Mouse (Mus musculus): Measurements from ENCODE around the gene Sbpl.

Gene Sbpl

DNA sequence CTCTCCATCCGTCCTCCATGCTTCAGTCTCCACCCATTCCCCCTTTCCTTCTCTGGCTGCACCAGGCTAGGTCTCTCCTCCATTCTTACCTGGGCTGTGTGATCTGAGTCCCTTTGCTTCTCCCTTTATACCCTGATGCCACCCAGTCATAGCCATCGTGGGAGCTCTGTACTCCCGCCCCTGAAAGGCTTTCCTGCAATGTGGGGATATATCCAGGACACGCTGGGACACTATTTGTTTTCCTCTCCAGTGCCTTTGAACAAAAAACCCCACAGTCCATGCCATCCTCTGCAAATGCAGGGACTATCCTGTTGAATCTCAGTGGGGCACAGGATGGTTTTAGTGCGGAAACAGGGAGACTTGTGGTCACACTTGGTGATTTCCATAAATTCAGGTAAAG, at the start of gene Sbpl:
Sbpl (minus strand) TSS at position 101 of the 400 bp plus-strand sequence.
- DNase-seq = no peak

DNA sequence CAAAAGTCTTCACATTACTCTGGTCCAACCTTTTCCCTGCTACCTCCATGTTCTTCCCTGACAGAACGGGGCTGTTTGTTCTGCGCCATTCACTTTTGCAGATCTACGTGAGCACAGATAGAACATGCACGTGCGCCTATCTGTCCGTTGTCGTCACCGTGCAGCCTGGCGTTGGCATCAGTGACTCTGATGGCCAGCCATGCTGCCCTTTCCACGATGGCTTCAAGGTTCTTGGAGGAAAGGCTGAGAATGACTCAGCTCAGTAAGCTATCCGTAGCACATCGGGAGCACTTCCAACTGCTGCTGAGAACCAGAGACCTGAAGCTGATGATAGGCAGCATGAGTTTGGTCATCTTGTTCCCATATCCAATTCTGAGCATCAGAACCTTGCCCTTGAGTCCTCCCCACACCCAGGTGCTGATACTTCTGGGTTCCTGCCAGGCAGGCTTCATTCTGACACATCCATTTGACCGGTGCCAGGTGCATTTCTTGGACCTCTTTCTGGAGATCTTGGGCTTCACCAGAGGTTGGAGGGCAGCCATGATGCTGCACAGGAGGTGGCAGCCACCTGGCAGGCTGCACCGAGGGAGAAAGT, 49.1 kb upstream of the Sbpl start:
- no peak for DNase-seq

DNA sequence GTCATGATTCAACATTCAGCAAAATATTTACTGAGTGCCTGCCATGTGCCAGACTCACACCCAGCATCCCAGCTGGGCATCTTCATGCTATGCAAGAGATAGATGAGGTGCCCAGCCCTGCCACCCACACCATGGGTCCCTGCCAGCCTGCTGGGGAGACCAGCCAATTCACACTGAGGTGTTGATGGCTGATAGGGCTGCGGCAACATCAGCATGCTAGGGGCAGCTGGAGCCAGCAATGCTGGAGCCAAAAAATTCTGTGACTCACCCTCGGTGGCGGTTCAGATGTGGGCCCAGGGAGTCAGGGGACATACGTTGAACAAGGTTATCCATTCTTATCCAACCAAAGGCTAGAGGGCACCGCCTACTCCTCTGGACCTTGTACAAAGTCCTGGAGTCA, 45.3 kb upstream of the Sbpl start:
- no peak for DNase-seq

DNA sequence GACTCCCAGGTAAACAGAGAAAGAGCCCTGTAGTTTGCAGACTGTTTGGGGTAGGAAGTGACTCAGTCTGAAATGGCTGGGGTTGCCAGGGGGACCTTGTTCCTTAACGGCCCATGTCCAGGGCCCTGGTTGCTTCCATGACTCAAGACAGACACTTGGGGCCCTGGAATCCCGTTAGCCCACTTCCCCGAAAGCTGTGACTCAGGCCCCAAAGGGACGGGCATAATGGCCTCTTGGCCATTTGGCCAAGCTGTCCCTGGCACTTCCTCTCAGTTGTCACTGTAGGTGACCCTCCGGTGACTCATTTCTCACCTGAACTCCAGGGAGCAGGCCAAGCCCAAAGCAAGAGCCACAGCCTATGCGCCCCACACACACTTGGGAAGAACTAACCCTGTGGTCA, 43.3 kb upstream of the Sbpl start:
- DNase-seq = no peak

DNA sequence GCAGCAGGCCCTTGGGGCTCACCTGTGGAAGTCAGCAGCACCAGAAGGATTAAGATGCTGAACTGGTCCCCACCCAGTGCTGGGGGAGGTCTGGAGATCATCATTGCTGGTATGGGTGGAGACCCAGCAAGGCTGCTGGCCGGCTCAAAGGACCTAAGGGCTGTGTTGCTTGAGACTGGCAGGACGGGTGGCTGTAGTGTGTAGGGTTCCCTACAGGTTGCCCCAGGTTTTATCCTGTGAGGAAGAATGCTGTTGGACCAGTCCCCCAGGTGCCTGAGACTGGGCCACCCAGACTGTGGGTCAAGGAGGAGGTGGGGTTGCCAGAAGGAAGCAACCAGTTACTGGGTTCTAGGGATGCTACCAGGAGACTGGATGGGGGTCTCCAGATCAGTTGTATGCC, 42.8 kb upstream of the Sbpl start, which contains the start of gene Prss22:
Prss22 (minus strand) TSS at position 200 of the 400 bp plus-strand sequence.
- no peak for DNase-seq

DNA sequence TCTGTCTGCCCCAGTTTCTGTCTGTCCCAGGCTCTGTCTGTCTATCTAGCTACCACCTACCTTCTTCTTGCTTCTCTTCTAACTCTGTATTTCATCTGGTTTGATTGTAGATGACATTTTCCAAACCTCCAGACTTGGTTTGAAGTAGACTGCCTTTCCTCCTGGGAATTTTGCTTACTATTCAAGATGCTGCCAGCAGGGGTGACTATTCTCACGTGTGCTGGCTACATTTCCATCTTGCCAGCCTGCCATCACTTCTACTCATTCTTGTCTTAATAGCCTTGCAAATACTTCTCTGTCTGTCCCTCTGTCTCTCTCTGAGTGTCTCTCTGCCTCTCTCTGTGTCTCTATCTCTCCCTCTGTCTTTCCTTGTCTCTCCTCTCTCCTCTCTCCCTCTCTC, 40.3 kb upstream of the Sbpl start:
- no peak for DNase-seq

DNA sequence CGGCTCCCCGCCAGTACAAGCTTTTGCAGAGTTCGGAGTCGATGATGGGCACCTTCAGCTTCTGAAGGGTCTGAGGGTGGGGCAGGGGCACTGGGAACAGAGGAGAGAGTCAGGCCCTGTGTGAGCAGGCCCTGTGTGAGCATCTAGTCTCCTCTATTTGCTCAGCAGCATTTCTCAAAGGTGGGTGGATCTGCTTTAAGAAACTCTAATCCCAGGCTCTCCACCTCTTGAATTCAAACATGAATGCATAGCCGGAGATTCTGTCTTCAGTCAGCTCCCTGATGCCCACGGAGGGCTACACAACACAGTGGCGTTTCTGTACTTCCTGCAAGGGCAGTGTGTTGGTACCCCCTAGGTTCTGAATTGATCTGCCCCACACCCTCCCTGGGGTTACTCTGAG, 39.6 kb upstream of the Sbpl start:
- DNase-seq = no peak

DNA sequence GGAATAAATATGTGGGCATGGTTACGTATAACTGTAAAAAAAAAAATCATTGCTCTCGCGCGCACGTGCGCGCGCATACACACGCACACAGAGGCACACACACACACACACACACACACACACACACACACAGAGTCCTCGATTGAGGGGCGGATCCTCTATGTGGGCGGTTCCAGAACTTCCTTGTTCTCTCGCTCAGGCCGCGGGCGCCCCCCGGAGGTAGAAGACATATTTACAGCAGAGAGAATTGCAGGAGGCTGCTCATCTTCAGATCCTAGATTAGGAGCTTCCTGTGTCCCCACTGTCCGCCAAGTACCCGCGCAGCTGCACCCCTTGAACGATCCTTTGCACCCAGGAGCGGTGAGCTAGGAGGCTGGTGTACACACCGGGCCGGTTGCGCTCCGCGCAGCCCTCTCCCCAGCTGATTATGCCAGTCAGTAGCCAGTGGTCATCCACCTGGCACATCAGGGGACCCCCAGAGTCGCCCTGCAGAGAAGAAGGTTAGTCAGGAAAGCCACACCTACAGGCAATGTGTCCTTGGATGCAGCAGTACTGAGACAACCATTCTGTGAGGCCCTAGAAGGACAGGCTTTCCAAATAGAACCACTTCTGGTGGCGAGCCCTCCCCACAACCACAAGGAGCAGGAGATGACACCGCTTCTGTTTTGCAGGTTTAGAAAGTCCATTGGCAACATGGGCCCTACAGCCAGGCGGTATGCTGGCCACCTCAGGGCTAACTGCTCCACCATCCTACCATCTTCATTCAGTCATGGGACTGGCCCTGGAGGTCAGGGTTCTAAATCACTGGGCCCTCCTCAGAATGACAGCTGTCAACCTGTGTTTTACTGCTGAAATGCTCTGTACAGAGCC, 38.7 kb upstream of the Sbpl start:
- peak; percentile 99 for DNase-seq

DNA sequence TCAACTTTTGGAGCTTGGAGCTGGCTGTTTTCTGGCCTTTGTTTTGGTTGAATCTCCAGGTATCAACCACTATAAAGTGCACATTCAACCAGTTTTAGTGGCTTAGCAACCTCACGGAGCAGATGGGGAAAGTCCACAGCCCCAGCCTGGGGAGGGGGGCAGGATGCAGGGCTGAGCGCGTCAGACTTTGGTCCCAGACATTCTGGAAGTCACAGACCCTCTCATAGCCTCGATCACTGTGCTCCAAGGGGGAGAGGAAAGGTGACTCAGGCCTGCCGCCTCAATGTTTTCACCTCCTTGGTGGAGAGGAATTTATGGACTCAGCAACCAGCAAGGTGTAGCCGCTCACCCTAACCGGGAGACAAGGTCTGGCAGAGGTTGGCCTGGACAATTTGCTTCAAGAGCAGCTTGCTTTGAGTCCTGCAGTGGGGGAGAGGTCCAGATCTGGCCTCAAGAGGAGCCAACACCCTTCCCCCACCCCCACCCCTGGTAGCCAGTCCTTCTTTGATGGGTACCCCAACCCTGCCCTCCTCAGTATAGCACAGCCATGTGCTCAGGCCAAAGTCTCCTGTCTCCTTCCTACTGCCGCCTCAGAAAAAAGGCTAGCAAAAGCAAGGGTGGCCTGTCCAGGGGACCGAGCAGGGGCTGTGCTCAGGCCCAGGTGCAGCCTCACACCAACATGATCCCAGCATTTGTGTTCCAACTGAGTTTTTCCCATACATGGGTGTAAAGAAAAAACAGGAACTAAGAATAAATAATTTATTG, 37.9 kb upstream of the Sbpl start:
- DNase-seq = no peak

DNA sequence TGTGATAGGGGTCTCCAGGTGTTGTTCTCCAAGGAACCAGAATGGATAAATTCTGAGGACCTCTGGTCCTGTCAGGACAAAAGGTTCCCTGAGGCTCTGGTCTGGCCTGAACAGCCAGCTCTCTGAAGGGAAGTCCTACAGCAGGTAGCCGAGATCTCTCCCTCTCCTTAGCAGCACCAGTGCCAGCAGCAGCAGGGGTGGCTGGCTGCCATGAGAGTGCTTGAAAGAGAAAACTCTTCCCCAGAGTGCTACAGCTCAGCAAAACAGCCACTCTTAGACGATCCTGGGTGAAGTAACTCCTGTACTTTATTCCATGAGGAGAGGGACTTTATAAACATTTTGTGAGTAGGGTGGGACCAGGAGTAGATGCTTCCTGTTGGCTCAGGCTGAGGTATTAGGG, 34.7 kb upstream of the Sbpl start:
- DNase-seq = peak; percentile 23

DNA sequence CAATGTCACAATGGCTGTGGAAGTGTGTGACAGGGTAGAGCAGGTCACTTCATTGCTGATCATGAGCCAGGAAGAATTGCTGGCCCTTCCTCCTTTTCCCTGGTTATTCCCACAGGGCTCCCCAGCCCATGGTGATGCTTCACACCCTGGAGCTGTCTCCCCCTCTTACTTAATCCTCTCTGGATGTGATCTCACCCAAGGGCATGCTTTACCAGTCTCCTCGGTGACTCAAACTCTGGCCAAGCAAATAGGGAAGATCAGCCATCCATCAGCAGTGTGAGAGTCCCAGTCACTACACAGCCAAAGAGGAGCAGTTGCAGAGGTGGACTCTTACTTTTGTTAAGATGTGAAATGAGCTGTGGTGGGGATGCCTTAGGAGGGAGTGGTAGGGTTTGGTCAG, 29.9 kb upstream of the Sbpl start:
- no peak for DNase-seq

DNA sequence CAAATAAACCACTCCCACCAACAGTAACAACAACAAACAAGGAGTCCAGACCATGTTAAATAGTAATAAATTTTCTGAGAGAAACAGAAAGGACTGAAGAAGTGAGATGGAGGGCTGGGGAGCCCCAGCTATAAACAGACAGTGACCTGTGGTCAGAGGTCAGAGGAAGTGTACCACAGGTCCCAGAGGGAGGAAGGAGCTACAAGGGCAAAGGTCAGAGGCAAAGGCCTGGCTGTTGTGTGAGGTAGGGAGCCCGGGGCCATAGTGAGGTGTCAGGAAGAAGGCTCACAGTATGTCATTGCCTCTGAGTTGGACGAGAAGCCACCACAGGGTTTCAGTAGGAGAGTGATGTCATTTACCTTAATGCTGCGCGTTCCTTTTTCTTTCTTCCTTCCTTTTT, 27.8 kb upstream of the Sbpl start:
- DNase-seq = no peak

DNA sequence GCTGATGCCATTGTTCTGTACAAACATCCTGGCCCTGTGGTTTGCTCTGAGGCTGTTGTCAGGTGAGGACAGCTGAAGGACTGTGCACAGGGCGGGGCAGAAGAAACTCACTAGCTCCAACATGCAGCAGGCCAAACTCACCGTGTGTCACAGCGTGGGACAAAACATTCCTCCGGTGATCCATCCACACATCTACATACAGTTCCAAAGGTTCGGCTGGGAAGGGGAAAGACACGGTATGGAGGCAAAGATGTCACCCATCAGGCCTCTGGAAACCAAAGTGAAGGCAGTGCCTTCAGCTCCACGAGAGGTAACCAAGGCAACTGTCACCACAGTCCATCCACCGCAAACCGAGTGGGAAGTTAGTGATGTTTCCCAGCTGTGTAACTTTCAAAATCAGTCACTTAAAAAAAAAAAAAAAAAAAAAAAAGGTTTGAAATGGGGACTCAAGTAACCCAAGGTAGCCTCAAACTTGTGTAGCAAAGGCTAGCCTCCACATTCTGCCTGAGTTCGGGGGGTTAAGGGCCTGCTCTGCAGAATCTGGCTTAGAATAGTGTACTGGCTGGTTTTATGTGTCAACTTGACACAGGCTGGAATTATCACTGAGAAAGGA, 25.3 kb upstream of the Sbpl start, which contains the start of gene Prss30:
Prss30 (minus strand) TSS at position 270 of the 613 bp plus-strand sequence.
- DNase-seq = no peak

DNA sequence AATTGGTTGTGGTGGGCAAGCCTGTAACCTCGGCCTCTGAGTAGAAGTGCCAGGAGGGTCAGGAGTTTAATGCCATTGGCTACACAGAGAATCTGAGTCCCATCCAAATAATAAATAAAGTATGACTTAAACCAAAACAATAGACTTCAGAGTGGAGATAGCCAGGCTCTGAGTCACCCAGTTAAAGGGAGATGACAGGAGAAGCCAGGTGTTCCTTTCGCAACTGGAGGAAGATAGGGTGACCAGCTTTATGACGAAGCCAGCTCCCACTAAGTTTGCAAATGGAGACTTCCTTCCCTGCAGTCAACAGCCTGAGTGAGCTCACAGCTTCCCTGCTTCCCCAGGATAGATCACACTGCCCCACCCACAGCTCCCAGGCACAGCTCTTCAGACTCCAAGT, 24.4 kb upstream of the Sbpl start:
- DNase-seq = no peak

DNA sequence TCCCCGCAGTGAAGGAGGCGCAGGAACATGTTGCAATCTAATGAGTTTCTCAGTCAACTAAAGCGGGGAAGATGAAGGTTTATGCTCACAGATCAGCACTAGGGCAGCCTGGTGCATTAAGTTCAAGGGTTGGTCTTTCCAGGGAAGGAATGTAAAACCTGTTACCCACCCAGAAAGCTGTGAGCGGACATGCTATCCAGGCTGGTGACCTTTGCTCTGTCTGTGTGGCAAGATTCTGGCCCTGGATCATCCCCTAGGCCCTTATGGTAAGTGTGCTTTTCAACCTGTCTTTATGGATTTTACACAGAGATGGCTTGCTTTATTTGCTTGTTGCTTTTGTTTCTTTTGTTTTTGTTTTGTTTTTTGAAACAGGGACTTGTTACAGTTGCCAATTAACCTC, 21.6 kb upstream of the Sbpl start:
- DNase-seq = no peak

DNA sequence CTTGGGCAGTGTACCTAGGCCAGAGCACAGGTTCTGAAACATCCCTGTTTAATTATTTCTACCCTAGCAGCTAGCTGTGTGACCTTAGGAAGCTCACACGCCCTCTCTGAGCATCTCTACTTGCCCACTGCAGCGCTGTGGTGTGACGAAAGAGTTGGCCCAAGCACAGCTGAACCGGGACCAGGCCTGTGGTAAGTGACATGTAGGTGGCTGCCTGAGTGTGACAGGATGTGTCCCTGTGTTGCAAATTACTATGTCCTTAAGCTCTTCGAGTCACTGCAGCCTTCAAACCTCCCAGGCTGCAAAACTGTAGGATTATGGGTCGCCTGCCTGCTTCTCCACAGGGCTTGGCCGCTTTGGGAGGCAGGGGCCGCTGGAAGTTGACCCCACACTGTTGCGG, 16.2 kb upstream of the Sbpl start:
- DNase-seq = no peak

DNA sequence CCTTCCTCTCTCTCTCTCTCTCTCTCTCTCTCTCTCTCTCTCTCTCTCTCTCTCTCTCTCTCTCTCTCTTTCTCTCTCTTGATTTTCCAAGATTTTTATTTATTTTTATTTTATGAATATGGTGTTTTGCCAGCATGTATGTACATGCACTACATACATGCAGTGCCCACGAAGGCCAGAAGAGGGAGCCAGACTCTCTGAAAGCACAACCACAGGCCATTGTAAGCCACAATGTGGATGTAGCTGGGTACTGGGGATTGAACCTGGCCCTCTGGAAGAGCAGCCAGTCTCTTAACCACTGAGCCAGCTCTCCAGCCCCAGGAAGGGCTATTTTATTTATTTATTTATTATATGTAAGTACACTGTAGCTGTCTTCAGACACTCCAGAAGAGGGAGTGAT, 14.2 kb upstream of the Sbpl start:
- peak; percentile 82 for DNase-seq

DNA sequence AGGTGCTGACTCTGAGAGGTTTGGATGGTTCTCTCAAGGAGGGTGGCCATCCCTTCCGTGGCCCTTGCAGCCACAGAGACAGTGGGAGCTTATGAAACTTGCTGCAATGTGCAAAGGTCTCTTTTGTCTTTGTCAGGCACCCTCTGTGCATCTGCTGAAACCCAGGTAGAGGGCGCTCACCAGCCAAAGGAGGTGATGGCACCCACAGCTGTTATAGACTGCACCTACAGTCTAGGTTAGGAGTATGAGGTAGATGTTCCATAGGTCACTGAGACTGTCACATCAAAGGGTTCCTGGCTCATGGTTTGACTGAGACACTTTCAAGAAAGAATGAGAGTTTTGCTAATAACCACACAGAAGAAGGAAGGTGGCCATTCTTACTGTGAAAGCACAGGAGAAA, 13.7 kb upstream of the Sbpl start:
- DNase-seq = no peak

DNA sequence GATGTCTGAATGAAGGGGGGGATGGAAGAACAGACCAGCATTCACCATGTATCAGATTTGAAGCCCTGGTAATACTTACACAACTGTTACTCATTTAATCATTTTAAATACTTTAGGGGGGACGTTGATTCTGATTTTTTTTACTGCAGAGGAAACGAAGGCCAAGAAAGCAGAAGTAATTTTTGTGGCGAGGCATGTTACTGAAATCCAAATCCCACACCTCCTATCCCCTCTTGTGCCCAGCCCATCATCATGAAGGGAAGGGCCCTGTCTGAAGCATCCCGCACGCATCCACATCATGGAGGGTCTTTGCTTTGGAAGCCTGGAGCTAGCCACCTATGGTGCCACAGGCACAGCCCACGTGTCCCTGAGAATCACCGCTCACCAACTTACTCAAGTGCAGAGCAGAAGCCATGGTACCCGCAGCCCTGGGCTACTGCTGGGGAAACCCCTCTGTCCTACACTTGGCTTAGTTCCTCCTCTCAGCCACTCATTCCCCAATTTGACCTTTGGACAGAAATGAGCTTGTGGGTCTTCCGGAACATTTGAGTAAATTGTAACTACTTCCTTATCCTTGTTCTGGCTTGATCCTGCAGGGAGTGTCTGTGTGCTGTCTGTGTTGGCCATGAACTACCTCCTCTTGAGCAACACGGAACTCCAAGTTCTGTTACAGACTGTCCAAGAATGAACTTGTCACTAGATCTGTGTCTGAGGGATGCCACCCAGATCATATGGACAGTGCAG, 11.8 kb upstream of the Sbpl start:
- DNase-seq = no peak

DNA sequence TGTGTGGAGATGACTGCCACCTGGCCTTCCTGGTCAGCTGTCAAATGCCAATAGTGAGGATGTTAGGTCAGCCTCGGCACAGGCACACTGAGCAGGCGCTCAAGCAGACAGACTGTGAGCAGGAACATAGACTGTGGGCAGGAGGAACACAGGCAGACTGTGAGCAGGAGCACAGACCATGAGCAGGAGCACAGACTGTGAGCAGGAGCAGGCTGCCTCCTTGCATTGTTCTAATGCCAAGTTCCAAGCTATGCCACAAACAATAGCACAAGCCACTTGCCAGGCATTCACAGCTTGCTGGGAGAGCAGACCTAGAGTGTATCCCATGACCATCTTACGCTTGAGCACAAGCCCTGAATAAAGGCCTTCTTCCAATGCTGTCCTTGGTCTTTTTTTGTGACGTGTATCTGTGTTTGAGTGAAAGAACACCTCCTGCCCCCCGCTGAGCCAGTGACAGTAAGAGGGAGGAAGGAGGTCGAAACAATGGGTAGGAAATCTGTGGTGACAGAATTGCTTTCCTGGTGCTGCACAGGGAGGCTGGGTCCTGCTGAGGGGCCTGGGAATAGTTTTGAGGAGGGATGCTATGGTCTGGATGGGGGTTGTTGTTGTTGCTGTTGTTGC, 10.8 kb upstream of the Sbpl start:
- DNase-seq = no peak

DNA sequence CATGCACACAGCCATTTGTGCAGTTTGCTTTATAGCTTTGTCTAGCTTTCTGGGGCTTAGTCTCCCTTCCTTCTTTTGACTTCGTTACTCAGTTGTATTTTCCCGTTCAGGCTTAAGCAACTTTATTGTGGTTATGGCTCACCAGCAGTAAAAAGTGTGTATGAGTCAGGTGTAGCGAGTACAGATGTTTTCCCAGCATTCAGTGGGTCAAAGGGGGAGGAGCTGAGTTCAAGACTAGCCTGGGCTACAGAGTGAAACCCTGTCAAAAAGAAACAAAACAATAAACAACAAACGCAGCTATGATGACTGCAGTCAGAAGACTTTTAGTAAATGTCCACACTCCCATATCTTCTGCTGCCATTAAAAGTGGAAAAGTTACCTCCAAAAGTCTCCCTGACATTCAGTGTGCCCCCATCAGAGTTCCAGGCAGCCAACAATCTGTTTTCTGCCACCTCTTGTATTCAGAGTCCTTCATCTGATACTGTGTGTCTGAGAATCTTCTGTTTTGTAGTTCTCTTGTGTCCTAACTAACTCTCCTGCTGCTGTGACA, 6.6 kb upstream of the Sbpl start:
- no peak for DNase-seq
